Mouse (Mus musculus) T-helper 1 cell (primary cell): ENCODE measurements around the gene Nudt8.

Experiments
- in situ Hi-C: fragments of 300-600 bp; cut with MboI, MseI; formaldehyde crosslinking; loops from one replicate; pipeline ENCODE4 v1.15.1; 2025; ENCODE audit warnings: high pct_unique_total_duplicates

Nudt8 gene

DNA sequence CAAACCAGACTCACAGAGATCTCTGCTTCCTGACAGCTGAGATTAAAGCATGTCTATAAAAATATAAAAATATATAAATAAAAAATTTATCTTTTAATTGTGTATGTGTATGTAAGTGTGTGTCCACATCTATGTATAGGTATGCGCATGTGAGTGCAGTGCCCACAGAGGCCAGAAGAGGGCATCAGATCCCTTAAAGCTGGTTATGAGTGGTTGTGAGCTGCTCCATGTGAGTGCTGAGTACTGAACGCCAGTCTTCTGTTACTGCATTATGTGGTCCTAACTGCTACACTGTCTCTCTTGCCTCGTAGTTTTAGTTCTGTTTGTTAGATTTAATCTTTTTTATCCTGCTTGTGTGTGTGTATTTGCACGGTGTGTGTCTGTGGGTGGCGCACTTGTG, 50.6 kb downstream of the Nudt8 start:
- in situ Hi-C loops, result loop anchor here (5.0 kb wide), 2 partner anchors 34 to 741 kb away; partner anchors contain the start of gene Rbm4
